Mouse (Mus musculus) lung, embryonic 14.5 days (tissue): ENCODE results near the gene Zfp536. TPM values are rescaled to one million over a fixed set of nuclear protein-coding genes. Genes with fewer than 3 reads are reported as not detected.
A peak's percentile ranks its signal among the peaks of the same experiment; 100 is the strongest.

Experiments used
- ATAC-seq: fragments of 200-750 bp; cut with Nextera tagmentation; 2 replicates; pipeline ENCODE4 v1.8.0; 2017; ENCODE audit warnings: mild to moderate bottlenecking, moderate TSS enrichment, moderate library complexity; ENCODE audit not compliant: insufficient read depth
- DNase-seq: peaks from one replicate; pipeline ENCODE4 v3.0.0-alpha.2; 2015
- H3K27ac ChIP-seq: fragments of 300-500 bp; sonication (generic); 2 replicates; pipeline ENCODE4 v1.5.1; 2014; ENCODE audit warnings: low read depth, mild to moderate bottlenecking, moderate library complexity
- H3K27me3 ChIP-seq: fragments of 300-500 bp; sonication (generic); 2 replicates; pipeline ENCODE4 v1.6.1; 2014; ENCODE audit warnings: low read length, control low read depth; ENCODE audit not compliant: insufficient read depth
- H3K36me3 ChIP-seq: fragments of 300-500 bp; sonication (generic); 2 replicates; pipeline ENCODE4 v1.6.1; 2014; ENCODE audit warnings: control low read depth; ENCODE audit not compliant: insufficient read depth
- H3K4me1 ChIP-seq: fragments of 300-500 bp; sonication (generic); 2 replicates; pipeline ENCODE4 v1.6.1; 2014; ENCODE audit warnings: antibody characterized with exemption, control low read depth; ENCODE audit not compliant: insufficient read depth
- H3K4me2 ChIP-seq: fragments of 300-500 bp; sonication (generic); 2 replicates; pipeline ENCODE4 v1.6.1; 2014; ENCODE audit warnings: mild to moderate bottlenecking
- H3K4me3 ChIP-seq: fragments of 300-500 bp; sonication (generic); 2 replicates; pipeline ENCODE4 v1.5.1; 2014; ENCODE audit warnings: low read depth, low read length
- H3K9ac ChIP-seq: fragments of 300-500 bp; sonication (generic); 2 replicates; pipeline ENCODE4 v1.6.1; 2014
- H3K9me3 ChIP-seq: fragments of 300-500 bp; sonication (generic); 2 replicates; pipeline ENCODE4 v1.6.1; 2016; ENCODE audit warnings: low read depth, low read length, control low read depth
- CTCF ChIP-seq: IDR thresholded peaks from 2 replicates; pipeline ENCODE4 v1.5.1; 2016; ENCODE audit warnings: antibody characterized with exemption, low read depth
- WGBS: fragments of 180-500 bp; shearing (Covaris S2); extraction: QIAGEN DNeasy Blood & Tissue Kit; methylation state at CpG from one replicate; pipeline ENCODE4 v1.1.7; 2014; 5-methylcytosine and 5-hydroxymethylcytosine counted together
- polyA plus RNA-seq: library from polyadenylated mRNA; unstranded; fragments of >200 nt; fragmentation: Nextera tagmentation; extraction: Ambion mirVana; gene quantifications from 2 replicates; pipeline ENCODE4 v1.2.1, GENCODE M21; 2014

The Zfp536 gene
- polyA plus RNA-seq, 1 experiment from 2014 or later, result 13.7 TPM

- no peaks in the 10 kb centered on the region for H3K36me3 ChIP-seq
- H3K9ac ChIP-seq, result no peak overlapping the region
- H3K4me1 ChIP-seq, result no peaks in the 10 kb centered on the region
- H3K4me3 ChIP-seq, result no peak overlapping the region
- WGBS, result 71% methylated on average over 11 of the region's 11 CpGs
- TF ChIP-seq CTCF, result no peak
- DNase-seq, result no peak
- H3K9me3 ChIP-seq, result no peaks in the 10 kb centered on the region
- no peak overlapping the region for H3K4me2 ChIP-seq
- ATAC-seq, result no peak
- no peak overlapping the region for H3K27ac ChIP-seq
- H3K27me3 ChIP-seq, result no peaks in the 10 kb centered on the region
Observed at GRCm38 (mm10) chr7:37505096-37505495, 268.3 kb downstream of the Zfp536 start.

- ATAC-seq (no peak), DNase-seq (no peak)
- no peak for TF ChIP-seq CTCF
- 61% methylated on average over 5 of the region's 5 CpGs for WGBS
- Histone ChIP-seq H3K4me2 (no peak overlapping the region), H3K27ac (no peak overlapping the region), H3K9ac (no peak overlapping the region), H3K27me3 (no peaks in the 10 kb centered on the region), H3K9me3 (no peaks in the 10 kb centered on the region), H3K36me3 (no peaks in the 10 kb centered on the region), H3K4me3 (no peak overlapping the region), H3K4me1 (no peaks in the 10 kb centered on the region)
Observed at GRCm38 (mm10) chr7:37498881-37499280, 274.6 kb downstream of the Zfp536 start.

GRCm38 (mm10) chr7:37496491-37496890 lies 276.9 kb downstream of the Zfp536 start:
- no peak for TF ChIP-seq CTCF
- DNase-seq, result peak; percentile 42
- H3K27me3 ChIP-seq, result no peaks in the 10 kb centered on the region
- no peak overlapping the region for H3K9ac ChIP-seq
- H3K36me3 ChIP-seq, result no peaks in the 10 kb centered on the region
- no peak overlapping the region for H3K4me3 ChIP-seq
- no peaks in the 10 kb centered on the region for H3K4me1 ChIP-seq
- ATAC-seq, result no peak
- H3K27ac ChIP-seq, result no peak overlapping the region; the same call in 1 of the 2 replicates
- H3K4me2 ChIP-seq, result no peak overlapping the region
- 42% methylated on average over 9 of the region's 9 CpGs for WGBS
- no peaks in the 10 kb centered on the region for H3K9me3 ChIP-seq

- Histone ChIP-seq H3K9ac (no peak overlapping the region), H3K27me3 (no peaks in the 10 kb centered on the region), H3K4me2 (no peak overlapping the region), H3K36me3 (no peaks in the 10 kb centered on the region), H3K4me1 (no peaks in the 10 kb centered on the region), H3K27ac (no peak overlapping the region), H3K9me3 (no peaks in the 10 kb centered on the region), H3K4me3 (no peak overlapping the region)
- WGBS, result 70% methylated on average over 5 of the region's 5 CpGs
- no peak for TF ChIP-seq CTCF
- ATAC-seq (no peak), DNase-seq (no peak)
Observed at GRCm38 (mm10) chr7:37490312-37490711, 283.1 kb downstream of the Zfp536 start.

- H3K27me3 ChIP-seq, result no peaks in the 10 kb centered on the region
- H3K4me2 ChIP-seq, result no peak overlapping the region
- no peak overlapping the region for H3K4me3 ChIP-seq
- H3K4me1 ChIP-seq, result no peaks in the 10 kb centered on the region
- WGBS, result 52% methylated on average over 3 of the region's 3 CpGs
- TF ChIP-seq CTCF, result no peak
- 0 out of 2 replicates have a peak, but pooled peaks cover under 1% of the 10 kb centered on the region for H3K36me3 ChIP-seq
- no peak overlapping the region for H3K9ac ChIP-seq
- H3K9me3 ChIP-seq, result no peaks in the 10 kb centered on the region
- DNase-seq, result peak; percentile 51
- no peak overlapping the region for H3K27ac ChIP-seq
- no peak for ATAC-seq
Observed at GRCm38 (mm10) chr7:37484946-37485345, 288.5 kb downstream of the Zfp536 start.

GRCm38 (mm10) chr7:37482564-37482963 lies 290.9 kb downstream of the Zfp536 start:
- 80% methylated on average over 4 of the region's 4 CpGs for WGBS

GRCm38 (mm10) chr7:37481165-37481564 lies 292.3 kb downstream of the Zfp536 start:
- DNase-seq (peak; percentile 79), ATAC-seq (0 out of 2 replicates have a peak, but pooled peaks have one; percentile 21)
- TF ChIP-seq CTCF, result no peak
- H3K4me1 ChIP-seq, result no peaks in the 10 kb centered on the region
- H3K27ac ChIP-seq, result no peak overlapping the region
- 0 out of 2 replicates have a peak, but pooled peaks cover 5% of the 10 kb centered on the region for H3K36me3 ChIP-seq
- no peaks in the 10 kb centered on the region for H3K9me3 ChIP-seq
- H3K4me3 ChIP-seq, result no peak overlapping the region
- H3K27me3 ChIP-seq, result no peaks in the 10 kb centered on the region
- no peak overlapping the region for H3K4me2 ChIP-seq
- 37% methylated on average over 6 of the region's 6 CpGs for WGBS
- no peak overlapping the region for H3K9ac ChIP-seq

More at GRCm38 (mm10) chr7:37482564-37482963, 290.9 kb downstream of the Zfp536 start:
- Histone ChIP-seq H3K4me1 (no peaks in the 10 kb centered on the region), H3K4me3 (no peak overlapping the region), H3K9ac (no peak overlapping the region), H3K9me3 (no peaks in the 10 kb centered on the region), H3K27me3 (no peaks in the 10 kb centered on the region), H3K36me3 (0 out of 2 replicates have a peak, but pooled peaks cover 5% of the 10 kb centered on the region), H3K27ac (no peak overlapping the region), H3K4me2 (no peak overlapping the region)
- DNase-seq (no peak), ATAC-seq (no peak)
- TF ChIP-seq CTCF, result peak; percentile 33; the same call in 1 of the 2 replicates
